Mouse (Mus musculus): Measurements from ENCODE around the gene Atp5j2. TPM values are rescaled to one million over a fixed set of nuclear protein-coding genes. Genes with fewer than 3 reads are reported as not detected.
"Not testable (repeated sequence)": the region's sequence is repeated elsewhere in the genome, so short reads cannot be mapped to it uniquely, and the experiment has no call there.

The Atp5j2 gene
- polyA plus RNA-seq (2017; shearing (Covaris generic)): 100 to 1,000 TPM; 418 to 445 TPM

DNA sequence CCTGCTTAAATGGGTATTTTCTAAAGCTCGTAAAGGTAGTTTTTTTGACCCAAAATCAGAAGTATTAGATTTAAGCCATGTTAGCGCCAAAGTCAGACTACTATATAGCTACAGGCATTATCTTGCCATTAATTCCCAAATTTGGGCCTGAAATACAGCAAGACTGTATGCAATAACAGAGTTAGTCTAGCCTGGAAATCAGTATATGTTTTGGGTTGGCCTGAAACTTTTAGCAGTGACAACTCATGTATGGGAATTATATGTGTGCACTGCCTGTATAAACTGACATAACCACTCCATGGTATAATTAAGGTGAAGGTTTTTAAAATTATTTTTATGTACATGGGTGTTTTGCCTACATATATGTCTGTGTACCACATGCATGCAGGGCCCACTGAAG lies at the start of gene Atp5j2:
TSS of gene Atp5j2 (minus strand) at position 101 of the 400 bp plus-strand sequence.
- ATAC-seq: no peak

DNA sequence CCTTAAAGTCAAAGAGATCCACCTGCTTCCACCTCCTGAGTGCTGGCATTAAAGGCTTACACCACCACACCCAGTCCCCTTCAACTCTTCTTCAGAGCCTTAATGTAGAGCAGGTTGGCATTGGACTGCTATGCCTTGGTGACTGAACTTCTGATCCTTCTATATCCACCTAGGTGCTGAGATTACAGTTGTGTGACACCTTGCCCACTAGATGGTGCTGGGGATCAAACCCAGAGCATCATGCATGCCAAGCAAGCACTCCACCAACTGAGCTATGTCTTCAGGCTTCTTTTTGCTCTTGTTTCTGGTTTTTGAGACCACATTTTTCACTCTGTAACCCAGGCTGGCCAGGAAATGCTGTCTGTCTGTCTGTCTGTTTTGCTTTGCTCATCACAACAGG lies 42.8 kb upstream of the Atp5j2 start:
- no peak for ATAC-seq

- ATAC-seq: no peak
These were observed 40.1 kb upstream of the Atp5j2 start for GRCm38 (mm10) chr5:145231893-145232411.

DNA sequence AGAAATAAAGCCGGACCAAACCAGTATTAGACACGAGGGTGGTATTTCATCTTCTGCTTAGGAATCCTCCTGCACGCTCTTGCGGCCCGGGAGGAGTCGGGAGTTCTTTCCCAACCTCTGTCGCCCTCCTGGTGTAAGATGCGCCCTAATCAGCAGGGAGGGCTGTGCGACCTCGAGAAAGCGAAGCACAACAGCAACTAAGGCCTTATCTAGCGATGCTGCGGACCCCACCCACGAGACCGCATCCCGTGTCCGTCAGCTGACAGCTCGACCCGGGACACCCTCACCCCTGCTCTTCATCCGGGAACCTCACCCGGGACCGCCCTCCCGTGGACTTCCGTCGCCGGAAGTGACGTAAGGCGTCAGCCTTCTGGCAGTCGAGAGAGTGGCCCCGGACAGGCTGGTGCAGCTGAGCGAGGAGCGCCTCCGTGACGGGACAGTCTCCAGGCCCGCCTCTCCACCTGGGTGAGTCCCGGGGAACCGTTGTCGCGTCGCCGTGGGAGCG lies 39.6 kb upstream of the Atp5j2 start, which contains the start of gene Zfp655:
TSS of gene Zfp655 (plus strand) at position 349 of the 505 bp plus-strand sequence.
- peak; percentile 92 for ATAC-seq

GRCm38 (mm10) chr5:145230641-145231040 lies 38.8 kb upstream of the Atp5j2 start:
- no peak for ATAC-seq

DNA sequence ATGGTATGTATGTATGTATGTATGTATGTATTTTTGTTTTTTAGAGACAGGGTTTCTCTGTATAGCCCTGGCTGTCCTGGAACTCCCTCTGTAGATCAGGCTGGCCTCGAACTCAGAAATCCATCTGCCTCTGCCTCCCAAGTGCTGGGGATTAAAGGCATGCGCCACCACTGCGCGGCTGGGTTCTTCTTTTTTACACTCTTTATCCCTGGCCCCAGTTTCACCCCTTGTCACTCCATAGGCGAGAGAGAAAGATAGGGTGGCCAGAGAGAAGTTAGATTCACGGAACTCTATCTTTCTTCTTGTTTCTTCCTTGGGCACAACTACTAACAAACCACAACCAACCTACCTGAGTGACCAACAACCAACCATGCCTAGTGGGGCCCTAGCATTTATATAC lies 37.4 kb upstream of the Atp5j2 start:
- not testable (repeated sequence) for ATAC-seq

DNA sequence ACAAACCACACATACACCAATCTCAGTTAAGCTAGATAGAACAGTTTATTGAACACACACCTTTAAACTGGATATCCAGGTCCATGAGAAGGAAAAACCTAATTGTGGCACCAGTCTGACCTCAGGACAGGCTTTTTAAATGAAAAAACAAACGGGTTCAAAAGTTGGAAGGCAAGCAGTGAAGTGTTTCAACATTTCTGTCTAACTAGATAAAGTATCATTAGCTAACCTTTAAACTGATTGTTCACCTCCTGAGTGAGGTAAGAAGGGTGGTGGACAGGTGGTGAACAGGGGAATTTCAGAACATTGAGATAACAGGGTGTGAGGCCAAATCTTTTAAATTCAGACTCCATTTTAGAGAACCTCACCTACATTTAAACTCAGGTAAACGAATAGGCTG lies 34.6 kb upstream of the Atp5j2 start:
- ATAC-seq: no peak

DNA sequence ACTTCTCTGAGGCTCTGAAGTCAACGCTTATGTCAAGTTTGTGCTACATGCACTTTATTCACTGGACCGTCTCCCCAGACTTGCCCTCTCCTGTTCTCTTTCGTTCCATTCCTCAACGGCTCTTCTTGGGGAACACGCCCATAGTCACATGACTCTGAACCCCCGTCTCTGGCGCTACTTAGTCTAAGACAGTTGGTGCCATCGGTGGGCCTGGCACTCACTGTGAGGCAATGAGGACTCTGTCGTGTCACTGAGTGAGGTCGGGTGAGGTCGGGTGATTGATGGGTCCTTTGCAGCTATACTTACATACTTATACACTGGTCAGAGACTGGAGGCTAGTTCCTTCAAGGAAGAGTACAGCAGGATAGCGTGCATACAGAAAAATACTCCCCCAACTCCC lies 31.5 kb upstream of the Atp5j2 start:
- no peak for ATAC-seq

DNA sequence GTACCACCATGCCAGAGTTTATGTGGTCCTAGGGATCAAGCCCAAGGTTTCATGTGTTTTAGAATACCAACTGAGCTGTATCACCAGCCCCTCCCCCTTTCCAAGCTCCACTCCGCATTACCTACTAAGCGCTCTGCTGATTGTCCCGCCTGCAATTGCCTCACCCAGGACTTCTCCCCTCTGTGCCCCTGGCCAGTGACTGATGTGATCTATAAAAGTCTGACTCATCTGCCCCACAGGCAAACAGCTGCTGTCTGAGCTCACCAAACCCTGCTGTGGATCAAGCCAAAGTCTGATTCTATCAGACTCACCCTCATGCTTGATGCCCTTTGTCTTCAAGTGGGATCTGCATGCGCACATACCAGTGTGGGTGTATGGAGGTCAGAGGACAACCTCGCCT lies 31.0 kb upstream of the Atp5j2 start:
- ATAC-seq: no peak

DNA sequence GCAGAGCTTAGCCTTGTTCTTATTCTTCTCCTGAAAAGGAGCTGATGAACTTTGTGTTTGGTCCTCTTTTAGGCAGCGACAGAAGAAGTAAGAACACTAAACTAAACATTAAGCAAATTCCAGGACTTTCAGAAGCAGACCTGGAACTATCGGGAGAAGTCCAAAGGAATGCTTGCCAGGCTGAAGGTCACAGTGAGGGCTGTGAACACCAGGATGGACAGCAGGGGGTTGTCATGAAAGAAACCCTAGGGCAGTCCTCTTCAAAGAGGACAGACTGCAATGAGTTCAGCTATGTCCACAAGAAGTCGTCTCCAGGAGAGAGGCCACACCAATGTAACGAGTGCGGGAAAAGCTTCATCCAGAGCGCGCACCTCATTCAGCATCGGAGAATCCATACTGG lies 28.1 kb upstream of the Atp5j2 start:
- no peak for ATAC-seq

GRCm38 (mm10) chr5:145218671-145219070 lies 26.8 kb upstream of the Atp5j2 start:
- ATAC-seq: no peak

DNA sequence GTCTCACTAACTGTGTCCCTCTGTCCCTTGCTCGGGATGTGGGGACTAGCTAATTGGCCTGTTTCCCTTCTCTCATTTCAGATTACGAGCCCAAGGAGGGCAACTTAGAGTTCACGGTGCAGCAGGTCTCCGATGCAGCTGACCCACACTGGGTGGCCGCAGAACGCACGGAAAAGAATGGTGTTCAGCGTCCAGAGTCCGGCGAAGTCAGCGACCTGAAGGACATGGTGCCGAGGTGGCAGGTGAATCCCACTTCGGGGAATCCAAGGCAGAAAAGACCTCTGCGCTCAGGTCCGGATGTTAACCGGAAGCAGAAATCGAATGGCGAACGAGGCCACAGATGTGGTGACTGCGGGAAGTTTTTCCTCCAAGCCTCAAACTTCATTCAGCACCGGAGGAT lies 26.3 kb upstream of the Atp5j2 start:
- ATAC-seq: no peak

DNA sequence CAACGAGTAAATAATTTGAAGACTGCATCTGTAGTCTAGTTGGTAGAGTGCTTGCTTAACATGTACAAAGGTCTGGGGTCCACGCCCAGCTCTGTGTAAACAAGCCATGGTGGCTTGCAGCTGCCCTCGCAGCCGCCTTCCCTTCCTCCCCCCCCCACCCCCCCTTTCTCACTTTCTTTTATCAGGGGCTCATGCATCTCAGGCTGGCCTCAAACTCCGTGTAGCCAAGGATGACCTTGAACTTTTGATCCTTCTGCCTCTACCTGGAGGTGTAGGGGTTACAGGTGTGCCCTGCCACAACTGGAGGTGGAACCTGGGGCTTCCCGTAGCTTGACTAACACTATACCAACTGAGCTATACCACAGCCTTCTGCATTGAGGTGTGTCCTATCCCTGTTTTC lies 25.9 kb upstream of the Atp5j2 start:
- ATAC-seq: no peak

DNA sequence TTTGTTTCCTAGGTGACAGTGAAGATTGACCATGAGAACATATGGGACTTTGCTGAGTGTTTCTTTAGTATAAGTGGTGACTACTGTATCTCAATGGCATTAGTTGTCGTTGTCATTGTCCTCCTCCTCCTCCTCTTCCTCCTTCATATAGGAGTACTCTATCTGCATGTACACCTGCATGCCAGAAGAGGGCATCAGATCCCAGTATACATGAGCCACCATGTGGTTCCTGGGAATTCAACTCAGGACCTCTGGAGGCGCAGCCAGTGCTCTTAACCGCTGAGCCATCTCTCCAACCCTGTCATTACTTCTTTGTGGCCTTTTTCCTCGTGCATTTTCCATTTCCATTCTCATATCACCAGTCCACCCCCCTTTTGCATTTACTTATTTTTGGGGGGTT lies 22.8 kb upstream of the Atp5j2 start:
- no peak for ATAC-seq

GRCm38 (mm10) chr5:145213505-145213904 lies 21.6 kb upstream of the Atp5j2 start:
- no peak for ATAC-seq

- ATAC-seq: no peak
These were observed 20.4 kb upstream of the Atp5j2 start for GRCm38 (mm10) chr5:145212216-145212615.

- no peak for ATAC-seq
These were observed 19.5 kb upstream of the Atp5j2 start for GRCm38 (mm10) chr5:145211340-145211739.

DNA sequence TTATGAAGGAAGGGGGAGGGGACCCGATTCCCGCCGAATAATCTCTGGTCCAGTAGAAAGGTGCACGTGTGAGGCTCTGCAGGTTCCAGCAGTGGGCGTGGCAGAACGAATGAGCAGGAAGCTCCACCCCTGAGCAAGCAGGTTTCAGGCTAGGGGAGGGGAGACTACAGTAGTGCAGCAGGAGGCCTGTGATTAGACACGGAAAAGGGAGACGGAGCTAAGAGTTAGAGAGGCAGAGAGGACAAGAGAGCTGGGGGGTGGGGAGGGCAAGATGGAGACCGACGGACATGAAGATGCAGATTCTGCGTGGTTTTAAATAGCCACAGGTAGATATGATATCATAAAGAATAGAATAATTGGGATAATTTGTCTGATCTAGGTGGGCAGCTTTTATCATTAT lies 16.5 kb upstream of the Atp5j2 start:
- ATAC-seq: not testable (repeated sequence)

DNA sequence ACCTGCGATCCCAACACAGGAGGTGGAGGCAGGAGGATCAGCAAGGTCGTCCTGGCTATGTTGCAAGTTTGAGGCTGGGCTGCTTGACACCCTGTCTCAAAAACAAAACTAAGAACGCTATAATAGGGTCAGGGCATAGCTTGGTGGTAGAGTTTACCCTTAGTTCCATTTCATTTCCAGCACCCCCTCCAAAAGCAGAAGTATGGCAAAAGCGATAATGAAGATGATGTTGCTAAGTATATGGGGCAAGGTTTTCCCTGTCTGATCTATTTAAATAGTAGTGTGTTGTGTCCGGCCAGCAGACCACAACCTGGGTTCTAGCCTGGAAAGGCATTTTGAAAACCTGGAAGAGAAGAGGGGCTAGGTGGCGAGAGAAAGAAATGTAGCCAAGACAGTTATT lies 16.1 kb upstream of the Atp5j2 start:
- no peak for ATAC-seq

DNA sequence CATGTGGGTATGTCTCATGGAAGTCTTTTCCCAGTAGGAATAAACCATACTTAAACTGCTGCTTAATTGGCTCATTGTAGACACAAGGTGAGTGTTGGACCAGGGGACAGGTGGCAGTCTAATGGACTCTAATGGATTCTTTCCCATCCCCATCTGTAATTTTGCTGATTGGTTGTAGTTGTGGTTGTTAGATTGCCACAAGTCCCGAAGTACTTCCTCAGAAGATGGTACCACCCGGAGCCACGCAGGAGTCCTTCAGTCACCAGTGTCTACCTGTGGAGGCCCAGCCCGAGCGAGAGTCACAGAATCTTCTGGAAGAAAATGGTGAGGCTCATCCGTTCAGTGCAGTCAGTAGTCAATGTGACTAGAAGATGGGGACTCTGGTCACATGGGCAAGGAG lies 15.5 kb upstream of the Atp5j2 start:
- no peak for ATAC-seq

GRCm38 (mm10) chr5:145205041-145205440 lies 13.2 kb upstream of the Atp5j2 start:
- ATAC-seq: no peak

- ATAC-seq: peak; percentile 75
These were observed 12.3 kb upstream of the Atp5j2 start, which contains the start of gene Zkscan5 for GRCm38 (mm10) chr5:145203936-145204691. TSS of gene Zkscan5 (plus strand) at chr5:145204562.

DNA sequence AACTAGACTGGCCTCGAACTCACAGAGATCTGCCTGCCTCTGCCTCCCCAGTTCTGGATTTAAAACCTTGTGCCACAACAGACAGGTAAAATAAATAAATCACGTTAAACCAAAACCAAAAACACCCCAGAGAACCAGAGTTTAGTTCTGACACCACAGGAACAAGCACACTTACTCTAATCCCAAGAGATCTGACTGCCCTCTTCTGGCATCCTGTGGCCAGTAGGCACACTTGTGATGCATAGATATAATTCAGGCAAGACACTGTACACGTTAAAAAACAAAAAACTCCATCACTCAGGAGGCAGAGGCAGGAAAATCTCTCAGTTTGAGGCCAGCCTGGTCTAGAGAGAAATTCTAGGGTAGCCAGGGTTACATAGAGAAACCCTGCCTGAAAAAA lies 10.6 kb upstream of the Atp5j2 start:
- no peak for ATAC-seq

GRCm38 (mm10) chr5:145201321-145201991 lies 9.6 kb upstream of the Atp5j2 start, which contains the start of gene Zkscan14:
TSS of gene Zkscan14 (minus strand) at chr5:145201868.
- ATAC-seq: peak; percentile 65

All from activated CD4-positive, CD25-positive, alpha-beta regulatory T cell, adult 4 months (primary cell).